Mouse (Mus musculus) intestine, embryonic 15.5 days (tissue): ENCODE results near the gene Lck. TPM values are rescaled to one million over a fixed set of nuclear protein-coding genes. Genes with fewer than 3 reads are reported as not detected.

ENCODE experiments used
- ATAC-seq: fragments of 200-750 bp; cut with Nextera tagmentation; 2 replicates; pipeline ENCODE4 v1.8.0; 2017; ENCODE audit warnings: moderate TSS enrichment, moderate library complexity
- H3K27ac ChIP-seq: fragments of 300-500 bp; sonication (generic); 2 replicates; pipeline ENCODE4 v1.5.1; 2015; ENCODE audit warnings: mild to moderate bottlenecking, inconsistent platforms
- H3K27me3 ChIP-seq: fragments of 300-500 bp; sonication (generic); replicated peaks from 2 replicates; pipeline ENCODE4 v1.6.1; 2015; ENCODE audit warnings: inconsistent platforms
- H3K36me3 ChIP-seq: fragments of 300-500 bp; sonication (generic); 2 replicates; pipeline ENCODE4 v1.6.1; 2015; ENCODE audit warnings: inconsistent platforms
- H3K4me1 ChIP-seq: fragments of 300-500 bp; sonication (generic); replicated peaks from 2 replicates; pipeline ENCODE4 v1.6.1; 2015; ENCODE audit warnings: inconsistent platforms
- H3K4me2 ChIP-seq: fragments of 300-500 bp; sonication (generic); replicated peaks from 2 replicates; pipeline ENCODE4 v1.6.1; 2015; ENCODE audit warnings: mild to moderate bottlenecking, inconsistent platforms
- H3K4me3 ChIP-seq: fragments of 300-500 bp; sonication (generic); replicated peaks from 2 replicates; pipeline ENCODE4 v1.5.1; 2015; ENCODE audit warnings: inconsistent platforms
- H3K9ac ChIP-seq: fragments of 300-500 bp; sonication (generic); 2 replicates; pipeline ENCODE4 v1.6.1; 2015; ENCODE audit warnings: inconsistent platforms
- H3K9me3 ChIP-seq: fragments of 300-500 bp; sonication (generic); 2 replicates; pipeline ENCODE4 v1.6.1; 2016; ENCODE audit warnings: inconsistent platforms
- WGBS: fragments of 180-500 bp; shearing (Covaris S2); methylation state at CpG from one replicate; pipeline ENCODE4 v1.1.7; 2015; 5-methylcytosine and 5-hydroxymethylcytosine counted together
- polyA plus RNA-seq: library from polyadenylated mRNA; unstranded; fragments of >200 nt; fragmentation: Nextera tagmentation; extraction: Ambion mirVana; gene quantifications from 2 replicates; pipeline ENCODE4 v1.2.1, GENCODE M21; 2015

Lck gene
- polyA plus RNA-seq, 1 experiment from 2014 or later, result 9.7 TPM

GRCm38 (mm10) chr4:129511413-129512096 is 61.9 kb downstream of the Lck start:
- H3K36me3 ChIP-seq, result 0 out of 2 replicates have a peak, but pooled peaks cover 1% of the 10 kb centered on the region
- ATAC-seq, result no peak
- no peaks in the 10 kb centered on the region for H3K27me3 ChIP-seq
- H3K9ac ChIP-seq, result no peak overlapping the region
- WGBS, result 57% methylated on average over 6 of the region's 6 CpGs
- no peak overlapping the region for H3K27ac ChIP-seq
- H3K4me2 ChIP-seq, result no peak overlapping the region
- H3K9me3 ChIP-seq, result no peaks in the 10 kb centered on the region
- peaks cover 35% of the 10 kb centered on the region for H3K4me1 ChIP-seq
- no peak overlapping the region for H3K4me3 ChIP-seq

GRCm38 (mm10) chr4:129510723-129511412 is 62.6 kb downstream of the Lck start:
- Histone ChIP-seq H3K27ac (no peak overlapping the region), H3K9me3 (no peaks in the 10 kb centered on the region), H3K4me1 (peaks cover 33% of the 10 kb centered on the region; the same call in 1 of the 2 replicates), H3K9ac (no peak overlapping the region), H3K4me2 (no peak overlapping the region), H3K27me3 (no peaks in the 10 kb centered on the region), H3K36me3 (no peaks in the 10 kb centered on the region), H3K4me3 (no peak overlapping the region)
- ATAC-seq, result no peak
- 64% methylated on average over 6 of the region's 6 CpGs for WGBS

- no peak for ATAC-seq
- 74% methylated on average over 3 of the region's 3 CpGs for WGBS
- 0 out of 2 replicates have a peak overlapping the region, but pooled peaks have one; percentile 11 for H3K27ac ChIP-seq
Measured at GRCm38 (mm10) chr4:129509650-129510049, 63.8 kb downstream of the Lck start.

GRCm38 (mm10) chr4:129508834-129509600 is 64.4 kb downstream of the Lck start:
- Histone ChIP-seq H3K9me3 (no peaks in the 10 kb centered on the region), H3K9ac (no peak overlapping the region), H3K4me3 (no peak overlapping the region), H3K4me1 (peaks cover 30% of the 10 kb centered on the region; the same call in 1 of the 2 replicates), H3K36me3 (no peaks in the 10 kb centered on the region), H3K27ac (0 out of 2 replicates have a peak overlapping the region, but pooled peaks have one; percentile 11), H3K27me3 (no peaks in the 10 kb centered on the region), H3K4me2 (no peak overlapping the region)
- WGBS, result 53% methylated on average over 15 of the region's 15 CpGs
- ATAC-seq, result peak; percentile 44

More at GRCm38 (mm10) chr4:129509650-129510049, 63.8 kb downstream of the Lck start:
- no peak overlapping the region for H3K4me3 ChIP-seq
- no peaks in the 10 kb centered on the region for H3K9me3 ChIP-seq
- no peak overlapping the region for H3K9ac ChIP-seq
- H3K4me1 ChIP-seq, result peaks cover 25% of the 10 kb centered on the region; the same call in 1 of the 2 replicates
- no peaks in the 10 kb centered on the region for H3K36me3 ChIP-seq
- no peaks in the 10 kb centered on the region for H3K27me3 ChIP-seq
- H3K4me2 ChIP-seq, result no peak overlapping the region

- Histone ChIP-seq H3K27ac (no peak overlapping the region), H3K4me3 (no peak overlapping the region), H3K4me1 (peaks cover 33% of the 10 kb centered on the region), H3K9me3 (no peaks in the 10 kb centered on the region), H3K27me3 (no peaks in the 10 kb centered on the region), H3K4me2 (no peak overlapping the region), H3K36me3 (no peaks in the 10 kb centered on the region), H3K9ac (no peak overlapping the region)
- no peak for ATAC-seq
- WGBS, result 60% methylated on average over 3 of the region's 3 CpGs
Measured at GRCm38 (mm10) chr4:129508237-129508515, 65.3 kb downstream of the Lck start.

GRCm38 (mm10) chr4:129507434-129508236 is 65.8 kb downstream of the Lck start:
- no peaks in the 10 kb centered on the region for H3K27me3 ChIP-seq
- H3K36me3 ChIP-seq, result no peaks in the 10 kb centered on the region
- ATAC-seq, result no peak
- peaks cover 35% of the 10 kb centered on the region for H3K4me1 ChIP-seq
- H3K27ac ChIP-seq, result no peak overlapping the region
- no peak overlapping the region for H3K4me3 ChIP-seq
- H3K9ac ChIP-seq, result no peak overlapping the region
- WGBS, result 59% methylated on average over 9 of the region's 10 CpGs
- H3K9me3 ChIP-seq, result no peaks in the 10 kb centered on the region
- H3K4me2 ChIP-seq, result no peak overlapping the region

GRCm38 (mm10) chr4:129505511-129505910 is 67.9 kb downstream of the Lck start:
- ATAC-seq, result no peak
- H3K4me3 ChIP-seq, result no peak overlapping the region
- no peak overlapping the region for H3K27ac ChIP-seq
- no peak overlapping the region for H3K9ac ChIP-seq
- H3K27me3 ChIP-seq, result no peaks in the 10 kb centered on the region
- H3K9me3 ChIP-seq, result no peaks in the 10 kb centered on the region
- WGBS, result 90% methylated on average over 3 of the region's 3 CpGs
- H3K36me3 ChIP-seq, result no peaks in the 10 kb centered on the region
- H3K4me1 ChIP-seq, result peaks cover 42% of the 10 kb centered on the region
- no peak overlapping the region for H3K4me2 ChIP-seq

- 49% methylated on average over 11 of the region's 11 CpGs for WGBS
- H3K36me3 ChIP-seq, result no peaks in the 10 kb centered on the region
- peak overlapping the region; percentile 18; the same call in 1 of the 2 replicates for H3K4me2 ChIP-seq
- ATAC-seq, result peak; percentile 24; the same call in 1 of the 2 replicates
- no peak overlapping the region for H3K4me3 ChIP-seq
- peak overlapping the region; percentile 66 for H3K27ac ChIP-seq
- peaks cover 35% of the 10 kb centered on the region for H3K4me1 ChIP-seq
- no peak overlapping the region for H3K9ac ChIP-seq
- no peaks in the 10 kb centered on the region for H3K27me3 ChIP-seq
- H3K9me3 ChIP-seq, result no peaks in the 10 kb centered on the region
Measured at GRCm38 (mm10) chr4:129502901-129503444, 70.5 kb downstream of the Lck start.

- WGBS, result 45% methylated on average over 9 of the region's 9 CpGs
- no peaks in the 10 kb centered on the region for H3K9me3 ChIP-seq
- peak overlapping the region; percentile 18; the same call in 1 of the 2 replicates for H3K4me2 ChIP-seq
- peak; percentile 40 for ATAC-seq
- no peaks in the 10 kb centered on the region for H3K27me3 ChIP-seq
- H3K27ac ChIP-seq, result peak overlapping the region; percentile 66
- H3K36me3 ChIP-seq, result no peaks in the 10 kb centered on the region
- H3K4me1 ChIP-seq, result peaks cover 31% of the 10 kb centered on the region
- H3K4me3 ChIP-seq, result no peak overlapping the region
- no peak overlapping the region for H3K9ac ChIP-seq
Measured at GRCm38 (mm10) chr4:129502327-129502888, 71.0 kb downstream of the Lck start.

- peak overlapping the region; percentile 55 for H3K4me3 ChIP-seq
- no peaks in the 10 kb centered on the region for H3K27me3 ChIP-seq
- peak overlapping the region; percentile 76 for H3K27ac ChIP-seq
- peak overlapping the region; percentile 55 for H3K4me2 ChIP-seq
- 1% methylated on average over 49 of the region's 49 CpGs for WGBS
- H3K9me3 ChIP-seq, result no peaks in the 10 kb centered on the region
- ATAC-seq, result peak; percentile 90
- peaks cover 36% of the 10 kb centered on the region for H3K4me1 ChIP-seq
- peak overlapping the region; percentile 44 for H3K9ac ChIP-seq
- no peaks in the 10 kb centered on the region for H3K36me3 ChIP-seq
Measured at GRCm38 (mm10) chr4:129500607-129501566, 72.6 kb downstream of the Lck start.
